Mouse (Mus musculus): ENCODE results near the gene Atxn7l2.
"Not testable (repeated sequence)": the region's sequence is repeated elsewhere in the genome, so short reads cannot be mapped to it uniquely, and the experiment has no call there.

Gene Atxn7l2

GRCm38 (mm10) chr3:108210771-108211139, at the start of gene Atxn7l2:
TSS of gene Atxn7l2 (minus strand) at chr3:108210934.
- DNase-seq (ENCODE audit: inconsistent age in 2 of 2, low spot score in 1 of 2) = no peak

GRCm38 (mm10) chr3:108259319-108259718, 48.6 kb upstream of the Atxn7l2 start:
- DNase-seq (ENCODE audit: inconsistent age in 2 of 2, low spot score in 1 of 2) = peak in 1 of 2 experiments; percentile 28

GRCm38 (mm10) chr3:108257831-108258500, 47.2 kb upstream of the Atxn7l2 start:
- no peak for DNase-seq (ENCODE audit: inconsistent age in 2 of 2, low spot score in 1 of 2)

GRCm38 (mm10) chr3:108256719-108257637, 46.2 kb upstream of the Atxn7l2 start, which contains the start of gene Psma5:
TSS of gene Psma5 (plus strand) at chr3:108256926.
- DNase-seq (ENCODE audit: inconsistent age in 2 of 2, low spot score in 1 of 2) = peak; percentile 96 to 99

GRCm38 (mm10) chr3:108246857-108247256, 36.1 kb upstream of the Atxn7l2 start:
- DNase-seq (ENCODE audit: inconsistent age in 2 of 2, low spot score in 1 of 2) = no peak

GRCm38 (mm10) chr3:108241243-108241839, 30.6 kb upstream of the Atxn7l2 start:
- no peak for DNase-seq (ENCODE audit: inconsistent age in 2 of 2, low spot score in 1 of 2)

- DNase-seq (ENCODE audit: inconsistent age in 2 of 2, low spot score in 1 of 2) = not testable (repeated sequence)
Measured at GRCm38 (mm10) chr3:108237474-108238102, 26.9 kb upstream of the Atxn7l2 start.

- no peak for DNase-seq (ENCODE audit: inconsistent age in 2 of 2, low spot score in 1 of 2)
Measured at GRCm38 (mm10) chr3:108231646-108232045, 20.9 kb upstream of the Atxn7l2 start.

GRCm38 (mm10) chr3:108227521-108227920, 16.8 kb upstream of the Atxn7l2 start:
- no peak for DNase-seq (ENCODE audit: inconsistent age in 2 of 2, low spot score in 1 of 2)

- DNase-seq (ENCODE audit: inconsistent age in 2 of 2, low spot score in 1 of 2) = peak; percentile 57 to 82
Measured at GRCm38 (mm10) chr3:108226558-108227350, 16.0 kb upstream of the Atxn7l2 start, which contains the start of gene Sypl2. TSS of gene Sypl2 (minus strand) at chr3:108226648.

- DNase-seq (ENCODE audit: inconsistent age in 2 of 2, low spot score in 1 of 2) = peak; percentile 20 to 59
Measured at GRCm38 (mm10) chr3:108225711-108226557, 15.2 kb upstream of the Atxn7l2 start.

GRCm38 (mm10) chr3:108220661-108221060, 9.9 kb upstream of the Atxn7l2 start:
- no peak for DNase-seq (ENCODE audit: inconsistent age in 2 of 2, low spot score in 1 of 2)

- peak in 1 of 2 experiments; percentile 51 for DNase-seq (ENCODE audit: inconsistent age in 2 of 2, low spot score in 1 of 2)
Measured at GRCm38 (mm10) chr3:108214734-108215133, 4.0 kb upstream of the Atxn7l2 start.

GRCm38 (mm10) chr3:108212406-108212805, 1.7 kb upstream of the Atxn7l2 start:
- peak; percentile 18 to 39 for DNase-seq (ENCODE audit: inconsistent age in 2 of 2, low spot score in 1 of 2)

- DNase-seq (ENCODE audit: inconsistent age in 2 of 2, low spot score in 1 of 2) = peak in 1 of 2 experiments; percentile 33
Measured at GRCm38 (mm10) chr3:108211845-108212244, 1.1 kb upstream of the Atxn7l2 start.

- DNase-seq (ENCODE audit: inconsistent age in 2 of 2, low spot score in 1 of 2) = peak; percentile 95 to 97
Measured at GRCm38 (mm10) chr3:108209946-108210770, 576 bp downstream of the Atxn7l2 start.

GRCm38 (mm10) chr3:108209536-108209935, 1.2 kb downstream of the Atxn7l2 start:
- peak in 1 of 2 experiments; percentile 33 for DNase-seq (ENCODE audit: inconsistent age in 2 of 2, low spot score in 1 of 2)

- peak; percentile 11 to 23 for DNase-seq (ENCODE audit: inconsistent age in 2 of 2, low spot score in 1 of 2)
Measured at GRCm38 (mm10) chr3:108209001-108209400, 1.7 kb downstream of the Atxn7l2 start.

Data from adrenal gland, adult (tissue).